Mouse (Mus musculus): ENCODE measurements at regions not wholly inside any gene's neighbourhood (a gene's known extent, or its start where the extent isn't known, plus 50 kb on each side); places are given as distances from the start of the nearest gene placed in this dataset.

DNA sequence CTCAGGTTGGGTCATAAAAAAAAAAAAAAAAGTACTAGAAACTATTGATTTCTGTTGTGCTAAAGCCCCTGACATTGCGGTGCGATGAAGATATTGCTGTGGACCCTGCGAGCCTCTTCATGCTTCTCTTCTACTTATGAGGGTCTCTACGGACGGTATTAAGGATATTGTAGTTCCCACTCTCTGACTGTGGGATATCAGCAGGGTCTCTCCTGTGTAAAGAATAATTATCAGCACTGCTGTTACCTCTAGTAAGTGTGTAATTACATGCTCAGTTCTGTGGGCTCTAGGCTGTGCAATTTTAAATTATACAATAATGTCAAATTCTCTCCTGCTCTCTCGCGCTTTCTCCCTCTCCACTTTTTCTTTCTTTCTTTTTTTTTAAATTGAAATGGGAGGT lies 1545.9 kb upstream of the Gulo start:
- TF ChIP-seq CTCF (IDR thresholded peaks at IDR 0.05; ENCODE audit: low read depth, low read length) (no peak), POLR2A (IDR thresholded peaks at IDR 0.05; ENCODE audit: borderline replicate concordance, low read depth, low read length) (no peak)

Measured in bone marrow macrophage, adult 2 months (primary cell).